Mouse (Mus musculus) intestine, embryonic 16.5 days (tissue): ENCODE measurements at regions not wholly inside any gene's neighbourhood (a gene's known extent, or its start where the extent isn't known, plus 50 kb on each side); places are given as distances from the start of the nearest gene placed in this dataset.

Experiments used
- ATAC-seq: fragments of 200-750 bp; cut with Nextera tagmentation; 2 replicates; pipeline ENCODE4 v1.8.0; 2017; ENCODE audit warnings: moderate TSS enrichment, moderate library complexity
- H3K27ac ChIP-seq: fragments of 300-500 bp; sonication (generic); 2 replicates; pipeline ENCODE4 v1.5.1; 2014; ENCODE audit warnings: mild to moderate bottlenecking, low read length
- H3K27me3 ChIP-seq: fragments of 300-500 bp; sonication (generic); replicated peaks from 2 replicates; pipeline ENCODE4 v1.6.1; 2014; ENCODE audit warnings: low read length, control low read depth, mixed read lengths; ENCODE audit not compliant: control insufficient read depth, insufficient read depth
- H3K36me3 ChIP-seq: fragments of 300-500 bp; sonication (generic); 2 replicates; pipeline ENCODE4 v1.6.1; 2014; ENCODE audit warnings: low read length, control low read depth; ENCODE audit not compliant: control insufficient read depth, insufficient read depth
- H3K4me1 ChIP-seq: fragments of 300-500 bp; sonication (generic); 2 replicates; pipeline ENCODE4 v1.6.1; 2014; ENCODE audit warnings: low read length, control low read depth, mixed read lengths; ENCODE audit not compliant: control insufficient read depth, insufficient read depth
- H3K4me2 ChIP-seq: fragments of 300-500 bp; sonication (generic); 2 replicates; pipeline ENCODE4 v1.6.1; 2014; ENCODE audit warnings: low read depth, low read length, control low read depth
- H3K4me3 ChIP-seq: fragments of 300-500 bp; sonication (generic); 2 replicates; pipeline ENCODE4 v1.5.1; 2014; ENCODE audit warnings: mild to moderate bottlenecking, low read length
- H3K9ac ChIP-seq: fragments of 300-500 bp; sonication (generic); 2 replicates; pipeline ENCODE4 v1.6.1; 2014; ENCODE audit warnings: low read depth, low read length
- H3K9me3 ChIP-seq: fragments of 300-500 bp; sonication (generic); 2 replicates; pipeline ENCODE4 v1.6.1; 2016; ENCODE audit warnings: low read length, control low read depth; ENCODE audit not compliant: control insufficient read depth
- WGBS: fragments of 180-500 bp; shearing (Covaris S2); extraction: QIAGEN DNeasy Blood & Tissue Kit; methylation state at CpG from one replicate; pipeline ENCODE4 v1.1.7; 2014; 5-methylcytosine and 5-hydroxymethylcytosine counted together

DNA sequence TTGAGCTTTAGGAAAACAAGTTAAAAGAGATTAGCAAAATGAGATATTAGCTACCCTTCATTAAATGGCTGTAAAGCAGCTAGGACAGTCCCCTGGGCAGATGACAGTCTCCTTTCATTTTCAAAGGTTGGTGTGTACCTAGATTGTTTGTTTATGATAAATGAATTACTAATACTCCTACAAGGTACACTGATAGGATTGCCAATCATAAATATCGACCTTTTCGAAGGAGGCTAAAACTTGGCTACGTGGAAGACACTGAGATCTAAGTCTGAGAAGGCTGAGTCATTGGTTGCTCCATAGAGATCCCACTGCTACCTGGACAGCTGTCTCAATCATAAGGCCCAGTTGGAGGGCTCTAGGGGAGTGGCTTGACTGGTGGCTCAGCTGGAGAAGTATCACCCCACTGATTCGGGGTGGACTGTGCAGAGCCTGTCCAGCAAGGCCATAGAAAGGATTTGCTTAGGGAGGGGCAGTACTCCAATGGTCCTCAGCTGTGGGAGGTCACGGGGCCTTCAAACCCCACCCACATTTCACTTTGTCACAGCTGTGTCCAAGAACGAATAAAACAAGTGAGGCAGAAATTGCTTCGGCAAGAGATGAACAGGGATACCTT is 166.9 kb upstream of the Ift57 start:
- H3K36me3 ChIP-seq = no peaks in the 10 kb centered on the region
- H3K27me3 ChIP-seq = no peaks in the 10 kb centered on the region; the same call in 1 of the 2 replicates
- no peak overlapping the region for H3K9ac ChIP-seq
- H3K4me3 ChIP-seq = no peak overlapping the region
- H3K27ac ChIP-seq = no peak overlapping the region
- no peaks in the 10 kb centered on the region for H3K9me3 ChIP-seq
- no peak overlapping the region for H3K4me2 ChIP-seq
- no peak for ATAC-seq
- no peaks in the 10 kb centered on the region for H3K4me1 ChIP-seq
- 68% methylated on average over 7 of the region's 7 CpGs for WGBS

DNA sequence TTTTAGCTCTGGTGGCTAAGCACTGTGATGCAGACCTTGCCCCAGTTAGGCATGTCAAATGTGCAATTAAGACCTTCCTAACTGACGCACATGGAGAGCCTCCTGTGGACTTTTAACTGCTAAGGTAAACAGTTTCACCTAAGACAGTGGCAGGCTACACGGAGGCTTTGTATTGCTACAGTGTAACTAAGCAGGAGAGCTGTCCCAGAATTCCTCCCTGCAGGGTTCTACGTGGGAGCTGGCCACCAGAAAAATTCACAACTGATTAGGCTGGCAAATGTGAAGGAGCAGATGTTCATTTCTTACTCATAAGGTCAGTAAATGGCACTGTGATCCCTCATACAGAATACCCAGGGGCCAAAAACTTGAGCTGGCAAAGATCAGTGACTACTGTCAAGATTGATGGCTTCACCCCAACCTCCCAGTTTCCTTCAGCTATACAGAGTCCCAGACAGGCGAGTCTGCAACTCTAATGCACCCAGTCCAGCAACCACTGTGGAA is 165.5 kb upstream of the Ift57 start:
- Histone ChIP-seq H3K4me2 (no peak overlapping the region), H3K27me3 (no peaks in the 10 kb centered on the region; the same call in 1 of the 2 replicates), H3K27ac (no peak overlapping the region), H3K36me3 (no peaks in the 10 kb centered on the region), H3K9me3 (no peaks in the 10 kb centered on the region), H3K4me3 (no peak overlapping the region), H3K4me1 (no peaks in the 10 kb centered on the region), H3K9ac (no peak overlapping the region)
- 25% methylated on average over 4 of the region's 4 CpGs for WGBS
- ATAC-seq = peak; percentile 77

DNA sequence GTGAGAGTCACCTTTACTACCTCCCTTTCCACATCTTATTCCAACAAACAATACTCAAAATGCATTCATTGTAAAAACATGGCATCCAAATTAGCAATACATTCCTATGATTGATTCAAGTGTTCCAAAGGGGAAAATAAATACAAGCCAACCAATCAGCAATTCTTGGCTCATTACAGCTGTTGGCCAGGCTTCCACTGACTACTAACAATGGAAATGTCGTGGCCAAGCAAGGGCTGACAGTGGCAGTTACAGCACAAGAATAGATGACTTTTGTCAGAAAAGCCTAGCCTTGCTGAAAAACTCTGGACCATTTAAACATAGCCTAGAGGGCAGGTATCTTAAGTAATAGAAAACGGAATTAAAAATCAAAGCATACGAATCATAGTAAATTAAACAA is 148.8 kb upstream of the Ift57 start:
- H3K9me3 ChIP-seq = no peaks in the 10 kb centered on the region
- H3K27me3 ChIP-seq = no peaks in the 10 kb centered on the region
- H3K4me1 ChIP-seq = no peaks in the 10 kb centered on the region
- H3K4me2 ChIP-seq = no peak overlapping the region
- no peak overlapping the region for H3K9ac ChIP-seq
- no peaks in the 10 kb centered on the region for H3K36me3 ChIP-seq
- H3K4me3 ChIP-seq = no peak overlapping the region
- ATAC-seq = no peak
- H3K27ac ChIP-seq = no peak overlapping the region
- 76% methylated on average over 3 of the region's 3 CpGs for WGBS

DNA sequence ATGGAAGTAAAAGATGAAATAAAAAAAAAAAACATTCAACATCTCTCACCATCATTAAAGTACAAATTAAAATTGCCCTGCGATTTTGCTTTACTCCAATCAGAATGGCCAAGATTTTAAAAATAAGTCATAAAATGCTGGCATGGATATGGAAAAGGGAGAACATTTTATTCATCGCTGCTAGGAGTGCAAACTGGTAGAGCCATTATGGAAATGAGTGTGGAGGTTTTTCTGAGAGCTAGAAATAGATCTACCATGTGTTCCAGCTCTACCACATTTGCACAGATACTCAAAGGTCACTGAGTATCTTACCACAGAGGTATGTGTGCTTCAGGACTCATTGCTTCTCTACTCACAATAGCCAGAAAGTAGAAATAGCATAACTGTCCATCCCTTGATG is 129.0 kb upstream of the Ift57 start:
- Histone ChIP-seq H3K9me3 (no peaks in the 10 kb centered on the region), H3K4me2 (no peak overlapping the region), H3K4me3 (no peak overlapping the region), H3K4me1 (no peaks in the 10 kb centered on the region), H3K27ac (no peak overlapping the region), H3K9ac (no peak overlapping the region), H3K36me3 (no peaks in the 10 kb centered on the region), H3K27me3 (no peaks in the 10 kb centered on the region)
- no peak for ATAC-seq
- WGBS = 88% methylated on average over 2 of the region's 2 CpGs

DNA sequence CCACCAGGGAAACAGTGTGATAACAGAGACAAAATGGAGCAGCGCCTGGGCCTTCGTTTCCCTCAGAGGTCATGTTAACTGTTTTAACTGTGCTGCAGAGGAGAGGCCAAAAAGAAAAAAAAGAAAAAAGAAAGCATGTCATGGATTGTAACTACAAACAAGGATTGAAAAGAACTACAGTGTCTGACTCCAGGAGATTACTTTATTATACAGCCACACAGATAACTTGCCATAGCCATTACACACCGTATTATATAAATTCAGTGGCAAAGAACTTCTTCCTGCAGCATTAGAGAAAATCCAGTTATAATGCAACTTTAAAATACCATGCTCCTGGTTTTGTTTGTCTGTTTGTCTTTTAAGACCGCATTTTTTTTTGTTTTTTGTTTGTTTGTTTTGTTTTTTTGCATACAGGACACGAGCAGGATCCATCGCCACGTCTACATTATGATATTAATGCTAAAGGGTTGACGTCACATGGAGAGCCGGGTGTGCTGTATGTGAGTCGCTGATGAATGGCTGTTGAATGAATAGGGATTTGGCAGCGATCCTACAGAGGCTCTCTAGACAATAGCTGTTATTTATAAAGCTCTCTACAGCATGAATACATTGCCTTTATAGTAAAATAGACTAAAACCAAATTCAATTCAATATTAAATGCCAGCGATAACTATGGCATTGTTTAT is 126.4 kb upstream of the Ift57 start:
- WGBS = 64% methylated on average over 12 of the region's 12 CpGs

DNA sequence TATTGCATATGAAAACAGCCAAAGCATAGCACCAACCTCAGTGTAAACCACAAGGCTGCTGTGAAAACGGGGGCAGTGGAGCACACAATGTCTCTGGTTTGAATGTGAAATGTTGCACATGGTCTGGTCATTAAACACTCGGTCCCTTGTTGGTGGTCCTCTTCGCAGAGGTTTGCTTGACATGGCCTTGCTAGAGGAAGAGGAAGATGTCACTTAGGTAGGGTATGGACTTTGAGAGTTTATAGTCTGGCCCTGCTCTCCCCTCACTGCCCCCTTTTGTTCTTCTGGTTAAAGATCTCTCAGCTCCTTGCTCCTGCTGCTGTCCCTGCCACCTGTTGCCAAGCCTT is 125.9 kb upstream of the Ift57 start:
- H3K9me3 ChIP-seq = no peaks in the 10 kb centered on the region
- no peak overlapping the region for H3K4me2 ChIP-seq
- no peaks in the 10 kb centered on the region for H3K4me1 ChIP-seq
- H3K9ac ChIP-seq = no peak overlapping the region
- no peaks in the 10 kb centered on the region for H3K36me3 ChIP-seq
- no peak for ATAC-seq
- H3K27ac ChIP-seq = no peak overlapping the region
- WGBS = 75% methylated on average over 3 of the region's 3 CpGs
- H3K4me3 ChIP-seq = no peak overlapping the region
- H3K27me3 ChIP-seq = no peaks in the 10 kb centered on the region

More for the DNA sequence above, 126.4 kb upstream of the Ift57 start:
- ATAC-seq = 0 out of 2 replicates have a peak, but pooled peaks have one; percentile 50
- Histone ChIP-seq H3K36me3 (no peaks in the 10 kb centered on the region), H3K4me2 (no peak overlapping the region), H3K27me3 (no peaks in the 10 kb centered on the region), H3K9me3 (no peaks in the 10 kb centered on the region), H3K9ac (no peak overlapping the region), H3K4me1 (no peaks in the 10 kb centered on the region), H3K27ac (no peak overlapping the region), H3K4me3 (no peak overlapping the region)

DNA sequence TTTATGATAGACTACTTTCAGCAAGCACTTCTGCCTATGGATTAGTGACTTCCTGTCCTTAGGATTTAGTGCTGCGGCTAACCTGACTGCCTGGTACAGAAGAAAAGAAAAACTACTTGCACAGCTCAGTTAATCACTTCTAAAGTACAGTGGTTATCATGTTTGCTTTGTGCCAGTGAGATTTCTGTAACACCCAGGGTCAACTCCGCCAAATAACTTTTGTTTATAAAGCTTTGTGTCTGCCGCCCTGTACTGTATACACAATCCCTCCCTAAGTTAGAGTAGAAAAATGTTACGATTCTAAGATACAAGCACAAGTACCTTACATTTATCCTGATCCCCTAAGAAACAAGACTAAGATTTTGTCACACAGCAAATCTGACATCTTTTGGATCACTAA is 120.1 kb upstream of the Ift57 start:
- Histone ChIP-seq H3K27me3 (no peaks in the 10 kb centered on the region), H3K4me3 (no peak overlapping the region), H3K4me2 (no peak overlapping the region), H3K4me1 (no peaks in the 10 kb centered on the region), H3K36me3 (no peaks in the 10 kb centered on the region), H3K27ac (no peak overlapping the region), H3K9me3 (no peaks in the 10 kb centered on the region), H3K9ac (no peak overlapping the region)
- 54% methylated on average over 4 of the region's 4 CpGs for WGBS
- no peak for ATAC-seq

DNA sequence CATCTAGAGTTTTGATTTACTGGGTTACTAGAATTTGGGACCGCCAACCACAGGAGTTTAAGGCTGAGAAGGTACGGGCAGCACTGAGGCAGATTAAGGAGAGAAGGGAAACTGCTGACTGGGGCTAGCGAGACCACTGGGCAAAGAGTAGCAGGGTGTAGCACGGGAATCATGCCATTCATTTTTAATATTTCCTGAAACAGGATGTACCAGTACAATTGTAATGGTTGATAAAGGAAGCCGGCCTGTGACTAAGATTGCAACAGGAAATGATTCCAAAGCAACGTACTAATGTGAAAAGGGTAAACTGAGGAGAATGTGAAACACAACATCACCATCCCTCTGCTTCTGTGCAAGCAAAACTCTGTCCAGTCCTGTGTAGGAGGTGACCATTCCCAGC is 118.3 kb upstream of the Ift57 start:
- ATAC-seq = no peak
- Histone ChIP-seq H3K27me3 (no peaks in the 10 kb centered on the region), H3K4me3 (no peak overlapping the region), H3K9ac (no peak overlapping the region), H3K36me3 (no peaks in the 10 kb centered on the region), H3K27ac (no peak overlapping the region), H3K9me3 (no peaks in the 10 kb centered on the region), H3K4me1 (no peaks in the 10 kb centered on the region), H3K4me2 (no peak overlapping the region)
- 86% methylated on average over 6 of the region's 6 CpGs for WGBS

DNA sequence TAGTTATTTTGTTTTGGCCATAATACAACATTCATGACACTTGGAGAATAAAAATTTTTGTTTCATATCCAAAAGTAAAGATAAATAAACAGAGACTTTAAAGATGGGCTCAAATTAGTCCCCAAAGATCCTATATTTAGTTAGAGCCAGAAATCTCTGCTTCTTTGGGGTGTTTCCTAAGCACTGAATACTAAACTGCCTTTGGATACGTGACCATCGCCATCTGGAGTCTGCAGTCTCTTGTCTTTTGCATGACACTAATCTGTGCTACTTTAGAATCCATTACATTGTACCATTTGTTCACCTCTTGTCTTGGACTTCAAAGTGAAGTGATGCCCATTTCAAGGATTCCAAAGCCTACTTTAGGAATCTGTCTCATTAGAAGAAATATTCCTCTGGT is 92.5 kb upstream of the Ift57 start:
- ATAC-seq = no peak
- Histone ChIP-seq H3K36me3 (no peaks in the 10 kb centered on the region), H3K9ac (no peak overlapping the region), H3K9me3 (no peaks in the 10 kb centered on the region), H3K27me3 (no peaks in the 10 kb centered on the region), H3K4me1 (no peaks in the 10 kb centered on the region), H3K27ac (no peak overlapping the region), H3K4me3 (no peak overlapping the region), H3K4me2 (no peak overlapping the region)
- WGBS = 65% methylated on average over 2 of the region's 2 CpGs
